21 mouse cellular contexts compared by ENCODE assay signal in the genomic region with DNA sequence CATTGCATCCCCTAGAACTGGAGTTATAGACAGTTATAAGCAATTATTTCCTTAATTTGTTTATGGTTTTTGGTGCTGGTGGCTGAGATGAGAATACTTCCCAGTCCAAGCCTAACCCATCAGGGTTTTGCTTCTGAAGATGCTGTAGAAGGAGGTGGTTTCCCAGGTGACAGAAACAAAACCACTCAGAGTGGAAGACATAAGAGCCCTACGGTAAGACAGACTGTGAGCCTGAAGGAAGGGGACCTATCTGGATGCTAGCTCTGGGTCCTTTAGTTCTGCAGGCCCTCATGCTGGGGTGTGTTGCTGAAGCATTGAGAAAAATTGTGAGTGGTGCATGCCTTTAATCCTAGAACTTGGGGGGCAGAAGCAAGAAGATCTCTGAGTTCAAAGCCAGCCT. TPM values are rescaled to one million over a fixed set of nuclear protein-coding genes. Genes with fewer than 3 reads are reported as not detected.
DNase-seq lines count a peak whose midpoint lies in the region; ATAC-seq and TF ChIP-seq lines count a peak whose summit lies in the region.
"Had no signal": no experiment of that assay in that cellular context is flagged by ENCODE, and none has a peak within 500 bp of the region (broad histone marks: within the 10 kb centered on the region; RNA-seq: fewer than 3 reads in every experiment).

No protein-coding gene starts in this region.

- H3K9ac ChIP-seq in liver, embryonic 13.5 days = no peak overlapping the region; the same call in 1 of the 2 replicates
- no peak overlapping the region for H3K9ac ChIP-seq in liver, postnatal 0 days (replicated peaks)
- H3K9ac ChIP-seq: embryonic facial prominence, embryonic 13.5 days; forebrain, embryonic 12.5 days; forebrain, embryonic 15.5 days; hindbrain, embryonic 12.5 days; hindbrain, embryonic 15.5 days; intestine, embryonic 15.5 days had no signal

- WGBS in liver, embryonic 13.5 days (ENCODE audit: insufficient replicate concordance) = 66% methylated on average over 1 of the region's 1 CpGs
- WGBS in liver, postnatal 0 days (ENCODE audit: insufficient replicate concordance) = 91% methylated on average over 1 of the region's 1 CpGs
- WGBS in thymus, adult 2 months = 86% methylated on average over 1 of the region's 1 CpGs

- H3K27me3 ChIP-seq in liver, embryonic 13.5 days = peaks cover 35% of the 10 kb centered on the region
- H3K27me3 ChIP-seq in liver, postnatal 0 days (ENCODE audit: insufficient read depth, low read length) = no peaks in the 10 kb centered on the region
- no peaks in the 10 kb centered on the region for H3K27me3 ChIP-seq in thymus, adult 2 months (ENCODE audit: control insufficient read depth, insufficient read depth, low read length)
- H3K27me3 ChIP-seq: embryonic facial prominence, embryonic 13.5 days; forebrain, embryonic 12.5 days; forebrain, embryonic 15.5 days; hindbrain, embryonic 12.5 days; hindbrain, embryonic 15.5 days; intestine, embryonic 15.5 days had no signal

- no peak overlapping the region for H3K4me2 ChIP-seq in liver, embryonic 13.5 days
- H3K4me2 ChIP-seq in liver, postnatal 0 days (ENCODE audit: low read depth, low read length) = no peak overlapping the region
- H3K4me2 ChIP-seq: embryonic facial prominence, embryonic 13.5 days; forebrain, embryonic 12.5 days; forebrain, embryonic 15.5 days; heart, embryonic 11.5 days; hindbrain, embryonic 12.5 days; hindbrain, embryonic 15.5 days; intestine, embryonic 15.5 days had no signal

- H3K9me3 ChIP-seq in liver, embryonic 13.5 days (replicated peaks) = no peaks in the 10 kb centered on the region
- no peaks in the 10 kb centered on the region for H3K9me3 ChIP-seq in liver, postnatal 0 days (ENCODE audit: low read length)
- H3K9me3 ChIP-seq: embryonic facial prominence, embryonic 10.5 days; embryonic facial prominence, embryonic 13.5 days; forebrain, embryonic 12.5 days; forebrain, embryonic 15.5 days; hindbrain, embryonic 12.5 days; hindbrain, embryonic 15.5 days; intestine, embryonic 15.5 days had no signal

- TF ChIP-seq POLR2A in thymus, adult 2 months (IDR thresholded peaks at IDR 0.05; ENCODE audit: control insufficient read depth, extremely low read depth, insufficient read depth, low read length, poor library complexity) = no peak

- H3K36me3 ChIP-seq in liver, embryonic 13.5 days = no peaks in the 10 kb centered on the region
- no peaks in the 10 kb centered on the region for H3K36me3 ChIP-seq in liver, postnatal 0 days (replicated peaks; ENCODE audit: insufficient read depth, low read length)
- no peaks in the 10 kb centered on the region for H3K36me3 ChIP-seq in thymus, adult 2 months (ENCODE audit: control insufficient read depth, insufficient read depth, low read length)
- H3K36me3 ChIP-seq: embryonic facial prominence, embryonic 10.5 days; embryonic facial prominence, embryonic 13.5 days; forebrain, embryonic 12.5 days; forebrain, embryonic 15.5 days; hindbrain, embryonic 12.5 days; hindbrain, embryonic 15.5 days; intestine, embryonic 15.5 days had no signal

- peak overlapping the region; percentile 14; the same call in 1 of the 2 replicates for H3K27ac ChIP-seq in liver, embryonic 13.5 days
- no peak overlapping the region for H3K27ac ChIP-seq in liver, postnatal 0 days (ENCODE audit: low read depth)
- H3K27ac ChIP-seq in thymus, adult 2 months (ENCODE audit: control insufficient read depth, insufficient read depth, low read length) = no peak overlapping the region
- H3K27ac ChIP-seq: embryonic facial prominence, embryonic 10.5 days; embryonic facial prominence, embryonic 13.5 days; forebrain, embryonic 12.5 days; forebrain, embryonic 15.5 days; hindbrain, embryonic 12.5 days; hindbrain, embryonic 15.5 days; intestine, embryonic 15.5 days had no signal

- no peak for TF ChIP-seq EP300 in liver, postnatal 0 days (IDR thresholded peaks at IDR 0.05; ENCODE audit: low read depth)

- ATAC-seq in liver, embryonic 13.5 days (ENCODE audit: low read depth) = no peak
- no peak for ATAC-seq in liver, postnatal 0 days
- ATAC-seq: activated CD4-positive, CD25-positive, alpha-beta regulatory T cell, adult 4 months; forebrain, embryonic 15.5 days; intestine, embryonic 15.5 days had no signal

- H3K4me3 ChIP-seq in liver, embryonic 13.5 days (replicated peaks) = no peak overlapping the region
- no peak overlapping the region for H3K4me3 ChIP-seq in liver, postnatal 0 days (ENCODE audit: low read depth, low read length)
- H3K4me3 ChIP-seq in thymus, adult 2 months (ENCODE audit: control insufficient read depth, insufficient read depth, low read length) = no peak overlapping the region
- H3K4me3 ChIP-seq: embryonic facial prominence, embryonic 10.5 days; embryonic facial prominence, embryonic 13.5 days; erythroblast, embryonic 14.5 days; forebrain, embryonic 12.5 days; forebrain, embryonic 15.5 days; hindbrain, embryonic 12.5 days; hindbrain, embryonic 15.5 days; intestine, embryonic 15.5 days had no signal

- peaks cover 62% of the 10 kb centered on the region for H3K4me1 ChIP-seq in liver, embryonic 13.5 days (replicated peaks)
- H3K4me1 ChIP-seq in liver, postnatal 0 days (ENCODE audit: insufficient read depth) = peaks cover 34% of the 10 kb centered on the region
- H3K4me1 ChIP-seq in thymus, adult 2 months (replicated peaks; ENCODE audit: control insufficient read depth, insufficient read depth, low read length) = peaks cover 32% of the 10 kb centered on the region
- H3K4me1 ChIP-seq: embryonic facial prominence, embryonic 13.5 days; forebrain, embryonic 15.5 days; hindbrain, embryonic 15.5 days had no signal

- DNase-seq in liver, embryonic 13.5 days = no peak
- no peak for DNase-seq in liver, postnatal 0 days
- DNase-seq in CD4-positive, CD25-positive, alpha-beta regulatory T cell, adult 2 months (ENCODE audit: low read depth, low spot score) = peak; percentile 43
- peak; percentile 73 for DNase-seq in induced T-regulatory cell, adult 2 months (ENCODE audit: low read depth)
- DNase-seq in kidney, postnatal 14 days = no peak
- no peak for DNase-seq in thymus, adult 2 months
- DNase-seq: cerebellum, adult 11-12 months; cerebellum, adult 8-10 months; cerebellum, postnatal 10 days; cerebellum, postnatal 36 days; gastrocnemius, postnatal 25 days had no signal

- no peak for TF ChIP-seq CTCF in liver, postnatal 0 days (IDR thresholded peaks at IDR 0.05; ENCODE audit: low read depth)
- no peak for TF ChIP-seq CTCF in thymus, adult 2 months (IDR thresholded peaks at IDR 0.05; ENCODE audit: borderline replicate concordance, control insufficient read depth, extremely low read depth, insufficient read depth, low read length, poor library complexity)

RNA-seq across cellular contexts. Expression of a gene that starts 35.3 kb away (rescaled TPM):
- 465 and 535 TPM in 2 replicates for polyA plus RNA-seq in liver, embryonic 13.5 days (2015; fragmentation: Nextera tagmentation; extraction: Ambion mirVana)
- 158 and 161 TPM in 2 replicates for polyA plus RNA-seq in liver, postnatal 0 days (2015; fragmentation: Nextera tagmentation; extraction: Ambion mirVana)
- polyA plus RNA-seq in thymus, adult 2 months (2012; rRNA removed) = 71.1 and 80.5 TPM in 2 replicates

Comparison
In these comparisons a context has a peak if more than half of its experiments do, and no peak if none do; other contexts are left out.
1. DNase-seq: peak in CD4-positive, CD25-positive, alpha-beta regulatory T cell, adult 2 months (single experiment) and induced T-regulatory cell, adult 2 months (single experiment); none in liver, embryonic 13.5 days (single experiment), liver, postnatal 0 days (single experiment), kidney, postnatal 14 days (single experiment) and thymus, adult 2 months (single experiment).